Mouse (Mus musculus): ENCODE measurements around the gene Pphln1. TPM values are rescaled to one million over a fixed set of nuclear protein-coding genes. Genes with fewer than 3 reads are reported as not detected.

Pphln1 gene
- total RNA-seq, 2 experiments from 2014 or later, result 40.2 to 42.7 TPM

DNA sequence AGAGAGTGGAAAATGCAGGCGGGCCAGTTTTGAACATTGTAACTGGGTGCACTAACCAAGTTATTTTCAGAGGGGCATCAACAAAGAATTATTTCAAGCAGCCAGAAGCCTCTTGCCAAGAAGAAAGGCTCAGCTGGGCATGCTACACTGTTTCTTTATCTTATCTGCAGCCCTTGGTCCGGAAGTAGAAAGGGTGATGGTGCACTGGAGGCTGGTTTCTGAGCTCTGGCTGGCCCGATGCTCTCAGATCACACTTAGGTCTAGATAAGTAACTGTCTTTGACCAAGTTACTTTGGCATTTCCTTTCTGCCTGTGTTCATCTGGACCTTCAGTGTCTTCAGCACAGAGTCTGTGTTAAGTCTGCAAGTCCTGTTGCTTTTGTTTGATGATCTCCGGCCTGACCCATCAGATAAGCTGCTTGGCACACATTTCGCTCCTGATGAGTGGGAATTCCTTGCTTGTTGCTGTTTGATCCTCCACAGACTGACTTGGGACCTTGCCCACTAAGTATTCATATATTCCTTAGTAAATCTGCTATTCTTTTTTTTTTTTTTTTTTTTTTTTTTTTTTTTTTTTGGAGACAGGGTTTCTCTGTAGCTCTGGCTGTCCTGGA, 127.3 kb downstream of the Pphln1 start:
- no peak for DNase-seq (ENCODE audit: low spot score in 2 of 2)
- intact Hi-C loops (cut with DNase I), result no loop called here

- intact Hi-C loops (cut with DNase I), result no loop called here
Measured at GRCm38 (mm10) chr15:93529831-93530702, 131.9 kb downstream of the Pphln1 start.

DNA sequence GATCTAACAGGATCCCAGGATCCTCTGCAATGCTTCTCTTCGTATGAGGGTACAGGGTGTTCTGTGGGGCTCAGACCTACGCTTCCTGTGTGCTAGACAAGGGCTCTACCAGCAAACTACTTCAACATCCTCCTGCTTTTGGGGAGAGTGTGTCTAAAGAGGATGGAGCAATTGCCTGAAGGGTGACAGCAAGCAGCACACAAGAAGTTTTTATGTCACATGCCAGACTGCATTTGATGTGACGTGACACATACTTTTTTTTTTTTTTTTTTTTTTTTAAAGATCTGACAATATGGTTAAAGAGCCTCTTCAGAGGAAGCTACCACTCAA, 132.5 kb downstream of the Pphln1 start:
- intact Hi-C loops (cut with DNase I), result no loop called here
- no peak for DNase-seq (ENCODE audit: low spot score in 2 of 2)

More at GRCm38 (mm10) chr15:93529831-93530702, 131.9 kb downstream of the Pphln1 start:
- no peak for DNase-seq (ENCODE audit: low spot score in 2 of 2)

DNA sequence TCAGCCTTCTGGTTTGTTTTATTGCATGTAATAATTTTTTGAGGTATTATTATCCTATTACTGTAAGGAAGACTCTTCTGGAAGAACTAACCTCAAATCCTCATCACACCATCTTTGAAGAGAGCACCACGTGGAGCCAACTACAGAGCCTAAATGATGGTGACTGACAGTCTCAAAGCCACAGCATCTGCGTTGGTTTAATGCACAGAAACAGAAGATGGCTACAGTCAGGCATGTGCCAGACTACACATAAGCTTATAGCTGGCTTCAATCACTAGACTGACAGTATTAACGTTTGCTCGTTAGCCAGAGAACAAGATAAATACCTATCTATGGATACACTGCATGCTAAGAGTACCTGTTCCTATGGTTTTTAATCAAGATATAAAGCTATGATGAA, 138.0 kb downstream of the Pphln1 start:
- intact Hi-C loops (cut with DNase I), result no loop called here
- DNase-seq (ENCODE audit: low spot score in 2 of 2), result no peak

- no peak for DNase-seq (ENCODE audit: low spot score in 2 of 2)
- intact Hi-C loops (cut with DNase I), result no loop called here
Measured at GRCm38 (mm10) chr15:93537745-93538144, 139.6 kb downstream of the Pphln1 start.

DNA sequence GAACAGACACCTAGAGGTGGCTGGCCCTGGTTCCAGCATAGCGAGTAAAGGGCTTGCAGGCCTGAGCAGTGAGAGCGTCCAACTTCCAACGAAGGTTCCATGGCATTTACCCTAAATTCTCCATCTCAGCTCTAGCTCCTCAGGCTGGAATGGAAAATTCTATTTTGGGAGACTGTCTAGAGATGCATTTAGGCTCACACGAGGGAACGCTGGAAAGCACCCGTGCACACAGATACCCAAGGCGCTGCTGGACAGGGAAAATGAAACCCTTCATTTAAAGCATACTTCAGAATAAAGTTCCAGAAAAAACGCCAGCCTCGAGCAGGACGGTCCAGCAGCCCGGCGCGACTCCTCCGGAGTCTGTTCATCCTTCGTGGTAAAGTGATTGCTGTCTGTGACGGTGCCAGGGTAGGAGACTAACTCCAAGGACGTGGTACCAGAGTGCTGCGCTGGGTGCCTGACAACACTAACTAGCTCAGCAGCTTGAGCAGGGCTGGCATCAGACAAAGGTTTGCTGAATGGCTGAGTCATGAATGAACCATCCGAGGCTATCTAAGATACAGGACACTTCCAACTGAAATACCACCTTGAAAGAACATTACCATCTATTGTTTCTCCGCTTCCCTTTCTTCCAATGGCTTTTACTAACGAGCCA, 140.5 kb downstream of the Pphln1 start:
- no peak for DNase-seq (ENCODE audit: low spot score in 2 of 2)
- intact Hi-C loops (cut with DNase I), result no loop called here

- DNase-seq (ENCODE audit: low spot score in 2 of 2), result no peak
- intact Hi-C loops (cut with DNase I), result no loop called here
Measured at GRCm38 (mm10) chr15:93539415-93539814, 141.3 kb downstream of the Pphln1 start.

Other genes with a start within 250 kb of the Pphln1 start
- 10 to 100 TPM in 1 of 2 experiments, 1 to 10 TPM in 1; 9.9 to 13.0 TPM for gene Gxylt1, start 123.2 kb upstream of the Pphln1 start, total RNA-seq (2021)
- gene Yaf2, start 61.4 kb upstream of the Pphln1 start, total RNA-seq (2021), result 100 to 1,000 TPM; 102 to 113 TPM
- gene Zcrb1, start within 50 bp of the Pphln1 start, total RNA-seq (2021), result 10 to 100 TPM; 67.3 to 91.4 TPM
- 100 to 1,000 TPM in 1 of 2 experiments, 10 to 100 TPM in 1; 92.0 to 103 TPM for gene Prickle1, start 197.5 kb downstream of the Pphln1 start, total RNA-seq (2021)